Comparison of ENCODE assay signal across 8 mouse cellular contexts in genomic region chr2:30392114-30392576, GRCm38 (mm10). TPM values are rescaled to one million over a fixed set of nuclear protein-coding genes. Genes with fewer than 3 reads are reported as not detected.
DNase-seq lines count a peak whose midpoint lies in the region; ATAC-seq and TF ChIP-seq lines count a peak whose summit lies in the region.

Dolpp1 (plus strand) TSS chr2:30392254.

- no peaks in the 10 kb centered on the region for H3K27me3 ChIP-seq in forebrain, embryonic 15.5 days

- DNase-seq in ES-CJ7 (ENCODE audit: low read depth, low spot score) = peak; percentile 100
- DNase-seq in cerebellum, adult 11 months = peak; percentile 97
- DNase-seq in heart, postnatal 25 days (ENCODE audit: low spot score) = peak; percentile 96
- peak; percentile 99 for DNase-seq in layer of hippocampus, adult 18-20 months (ENCODE audit: low spot score in 2 of 2)
- DNase-seq in lung, adult 2 months = peak; percentile 90
- peak; percentile 96 to 98 for DNase-seq in thymus, adult 18-20 months

- peak within 1 kb of the TSS; percentile 81 for H3K9ac ChIP-seq in forebrain, embryonic 15.5 days (replicated peaks)

- no peaks in the 10 kb centered on the region for H3K9me3 ChIP-seq in forebrain, embryonic 15.5 days

- no peak for TF ChIP-seq CTCF in lung, adult 2 months (IDR thresholded peaks at IDR 0.05; ENCODE audit: insufficient read depth, low read length)

- intact Hi-C loops in heart, postnatal 25 days (cut with DNase I) = no loop called here

- peaks cover 24% of the 10 kb centered on the region for H3K4me1 ChIP-seq in forebrain, embryonic 15.5 days
- no peaks in the 10 kb centered on the region for H3K4me1 ChIP-seq in lung, adult 2 months (ENCODE audit: control insufficient read depth, insufficient read depth, low read length)

- under 1% methylated on average over 40 of the region's 40 CpGs for WGBS in forebrain, embryonic 15.5 days
- under 1% methylated on average over 40 of the region's 40 CpGs for WGBS in lung, adult 2 months

- H3K4me2 ChIP-seq in forebrain, embryonic 15.5 days (replicated peaks) = peak within 1 kb of the TSS; percentile 98

- ATAC-seq in forebrain, embryonic 15.5 days (replicated peaks) = peak; percentile 99
- peak; percentile 95 for ATAC-seq in neutrophil, adult 5-6 weeks (ENCODE audit: extremely low read depth, insufficient number of reproducible peaks, low FRiP score, poor library complexity, severe bottlenecking)

- H3K36me3 ChIP-seq in forebrain, embryonic 15.5 days = peaks cover 10% of the 10 kb centered on the region

- peak within 1 kb of the TSS; percentile 75 for H3K4me3 ChIP-seq in forebrain, embryonic 15.5 days
- H3K4me3 ChIP-seq in lung, adult 2 months (replicated peaks; ENCODE audit: extremely low read depth, low read depth, low read length) = peak within 1 kb of the TSS; percentile 84

- H3K27ac ChIP-seq in forebrain, embryonic 15.5 days (replicated peaks) = peak within 1 kb of the TSS; percentile 91

- TF ChIP-seq POLR2A in lung, adult 2 months (IDR thresholded peaks at IDR 0.05; ENCODE audit: borderline replicate concordance, extremely low read depth, low read depth, low read length) = peak; percentile 69; the same call in 1 of the 2 replicates

RNA-seq across cellular contexts. Expression of gene Dolpp1, which starts in this region (rescaled TPM):
- 60.0 and 60.3 TPM in 2 replicates for polyA plus RNA-seq in forebrain, embryonic 15.5 days (2015; fragmentation: Nextera tagmentation; extraction: Ambion mirVana)
- total RNA-seq in heart, postnatal 25 days (2021) = 10 to 100 TPM in 1 of 2 experiments, 1 to 10 TPM in 1; 8.3 to 10.4 TPM
- total RNA-seq in layer of hippocampus, adult 18-20 months (2021) = 10 to 100 TPM; 21.9 to 26.3 TPM
- polyA plus RNA-seq in lung, adult 2 months (2012; rRNA removed) = 49.1 and 55.6 TPM in 2 replicates
- total RNA-seq in neutrophil, adult 5-6 weeks (2017) = 19.8 and 21.2 TPM in 2 replicates

Comparison
In these comparisons a context has a peak if more than half of its experiments do, and no peak if none do; other contexts are left out.
1. Peak in every context shown above with its lines: DNase-seq, ATAC-seq, H3K4me3 ChIP-seq and H3K27ac ChIP-seq.